Mouse (Mus musculus): ENCODE data around the gene Hist1h2bf.
A peak's percentile ranks its signal among the peaks of the same experiment; 100 is the strongest.
"Not testable (repeated sequence)": the region's sequence is repeated elsewhere in the genome, so short reads cannot be mapped to it uniquely, and the experiment has no call there.

The Hist1h2bf gene

GRCm38 (mm10) chr13:23591206-23591605 lies 17.2 kb upstream of the Hist1h2bf start:
- no peak for DNase-seq (ENCODE audit: low spot score in 2 of 2)

DNA sequence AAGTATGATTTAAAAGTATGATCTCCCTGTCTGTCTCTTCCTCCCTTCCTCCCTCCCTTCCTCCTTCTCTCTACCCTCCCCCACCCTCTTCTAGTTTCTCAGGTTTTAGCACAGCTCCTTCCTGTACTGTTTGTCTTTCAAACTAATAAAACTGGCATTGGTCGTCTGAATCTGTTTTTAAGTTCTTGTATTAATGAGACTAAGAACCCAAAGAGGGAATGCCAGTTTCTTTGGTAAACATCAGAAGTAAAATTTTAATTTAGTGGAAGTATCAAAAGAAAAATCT lies 12.9 kb upstream of the Hist1h2bf start:
- DNase-seq (ENCODE audit: low spot score in 2 of 2) = no peak

DNA sequence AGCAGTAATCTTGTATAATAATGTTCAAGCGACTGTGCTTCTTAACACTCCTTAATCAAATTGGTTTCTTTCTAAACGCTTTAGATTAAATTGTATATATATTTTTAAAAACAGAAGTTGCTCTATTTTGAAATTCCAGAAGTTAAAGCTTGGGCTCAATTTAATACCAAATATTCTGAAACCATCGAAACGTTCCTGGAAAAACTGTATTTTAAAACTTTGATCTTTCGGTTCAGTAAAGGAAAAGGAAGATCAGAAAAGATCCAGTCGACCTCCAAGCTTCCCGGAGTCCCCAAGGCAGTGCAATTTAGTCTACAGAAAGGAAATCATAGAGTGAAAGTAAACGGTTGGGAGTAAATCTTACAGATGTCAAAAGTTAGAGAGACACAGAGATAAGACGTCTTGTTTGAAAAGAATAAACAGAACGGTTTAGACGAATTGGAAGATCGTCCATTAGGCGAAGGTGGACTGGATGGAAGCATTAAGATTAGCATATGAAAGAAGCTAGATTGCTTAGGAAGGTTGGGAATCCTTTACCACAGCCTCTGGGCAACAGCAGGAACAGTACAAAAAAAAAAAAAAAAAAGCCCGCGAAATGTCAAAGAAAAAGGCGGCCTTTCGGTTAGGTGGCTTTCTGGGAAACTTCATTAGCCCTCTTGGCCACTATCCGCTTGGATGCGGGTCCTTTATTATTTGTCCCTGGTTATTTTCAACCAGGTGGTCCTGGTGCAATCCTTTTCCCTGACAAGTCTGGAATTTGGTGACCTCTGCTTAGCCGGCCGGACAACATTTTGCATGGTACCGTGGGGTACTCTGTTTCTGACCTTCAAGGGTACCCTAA lies 12.3 kb upstream of the Hist1h2bf start:
- DNase-seq (ENCODE audit: low spot score in 2 of 2) = no peak

DNA sequence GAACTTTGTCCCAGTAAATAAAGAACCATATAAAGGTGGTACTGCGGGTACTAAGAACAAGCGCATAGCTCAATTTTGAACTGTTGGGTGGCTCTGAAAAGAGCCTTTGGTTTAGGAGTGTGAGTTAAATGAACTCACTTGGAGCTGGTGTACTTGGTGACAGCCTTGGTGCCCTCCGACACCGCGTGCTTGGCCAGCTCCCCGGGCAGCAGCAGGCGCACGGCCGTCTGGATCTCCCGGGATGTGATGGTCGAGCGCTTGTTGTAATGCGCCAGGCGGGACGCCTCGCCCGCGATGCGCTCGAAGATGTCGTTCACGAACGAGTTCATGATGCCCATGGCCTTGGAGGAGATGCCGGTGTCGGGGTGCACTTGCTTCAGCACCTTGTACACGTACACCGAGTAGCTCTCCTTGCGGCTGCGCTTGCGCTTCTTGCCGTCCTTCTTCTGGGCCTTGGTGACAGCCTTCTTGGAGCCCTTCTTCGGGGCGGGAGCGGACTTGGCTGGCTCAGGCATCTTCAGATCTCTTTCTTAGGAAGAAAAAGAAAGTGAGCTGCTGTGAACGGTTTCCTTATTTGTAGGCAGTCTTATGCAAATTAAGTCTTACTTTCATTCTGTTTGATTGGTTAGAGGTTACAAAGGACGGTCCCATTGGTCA lies 11.6 kb upstream of the Hist1h2bf start:
- DNase-seq (ENCODE audit: low spot score in 2 of 2) = peak; percentile 73 to 78

GRCm38 (mm10) chr13:23585029-23585441 lies 11.0 kb upstream of the Hist1h2bf start:
- peak; percentile 75 to 79 for DNase-seq (ENCODE audit: low spot score in 2 of 2)

DNA sequence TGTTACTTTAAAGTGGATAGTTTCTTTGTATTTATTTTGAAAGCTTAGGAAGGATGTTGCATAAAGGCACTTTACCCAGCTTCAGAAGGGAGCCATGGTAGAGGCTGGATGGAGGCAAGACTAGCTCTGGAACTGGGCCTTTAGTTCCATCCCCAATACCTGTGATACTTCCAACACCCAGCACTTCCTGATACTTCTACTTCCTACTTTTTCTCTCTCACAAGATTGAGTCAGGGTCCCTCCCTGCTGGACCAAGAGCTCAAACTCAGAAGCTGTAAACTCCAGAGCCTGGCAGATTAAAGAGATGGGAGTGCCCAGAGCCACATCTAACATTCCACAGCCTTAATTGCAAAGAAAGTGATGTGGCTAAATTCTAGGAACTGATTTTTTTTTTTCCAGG lies 10.3 kb upstream of the Hist1h2bf start:
- DNase-seq (ENCODE audit: low spot score in 2 of 2) = no peak

GRCm38 (mm10) chr13:23583387-23584068 lies 9.5 kb upstream of the Hist1h2bf start:
- no peak for DNase-seq (ENCODE audit: low spot score in 2 of 2)

DNA sequence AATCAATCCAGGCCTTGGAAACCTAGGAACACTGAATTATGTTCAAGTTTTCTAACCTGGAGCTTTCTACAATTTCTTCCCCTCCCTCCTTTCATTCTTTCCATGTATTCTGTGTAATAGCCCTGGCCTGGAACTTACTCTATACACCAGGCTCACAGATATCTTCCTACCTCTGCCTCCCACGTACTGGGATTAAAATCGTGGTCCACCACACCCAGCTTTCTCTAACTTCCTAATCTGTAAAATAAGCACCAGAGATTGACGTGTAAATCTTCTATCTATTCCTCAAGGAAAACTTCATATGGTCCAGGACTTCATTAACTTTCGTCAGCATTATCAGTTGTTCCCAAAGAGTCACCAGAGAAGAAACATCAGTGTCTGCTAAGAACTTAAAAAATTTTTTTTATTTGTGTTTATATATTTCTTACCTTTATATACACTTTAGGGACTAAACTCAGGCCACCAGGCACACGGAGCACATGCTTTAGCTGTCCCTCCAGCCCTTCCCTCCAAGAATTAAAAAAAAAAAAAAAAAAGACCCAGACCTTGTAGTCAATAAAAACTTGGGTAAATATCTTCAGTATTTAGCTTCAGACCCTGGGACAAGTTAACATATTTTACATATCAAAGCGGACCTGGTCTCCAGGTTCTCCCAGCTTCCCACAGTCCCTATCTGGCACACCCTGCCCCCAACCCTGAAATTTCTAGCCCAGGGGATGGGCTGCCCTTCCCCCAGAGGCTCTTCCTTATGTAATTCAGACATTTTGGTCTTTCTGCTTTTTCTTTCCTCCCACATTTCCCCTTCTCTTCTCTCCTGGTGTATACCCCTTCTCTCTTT lies 8.4 kb upstream of the Hist1h2bf start:
- DNase-seq (ENCODE audit: low spot score in 2 of 2) = no peak

DNA sequence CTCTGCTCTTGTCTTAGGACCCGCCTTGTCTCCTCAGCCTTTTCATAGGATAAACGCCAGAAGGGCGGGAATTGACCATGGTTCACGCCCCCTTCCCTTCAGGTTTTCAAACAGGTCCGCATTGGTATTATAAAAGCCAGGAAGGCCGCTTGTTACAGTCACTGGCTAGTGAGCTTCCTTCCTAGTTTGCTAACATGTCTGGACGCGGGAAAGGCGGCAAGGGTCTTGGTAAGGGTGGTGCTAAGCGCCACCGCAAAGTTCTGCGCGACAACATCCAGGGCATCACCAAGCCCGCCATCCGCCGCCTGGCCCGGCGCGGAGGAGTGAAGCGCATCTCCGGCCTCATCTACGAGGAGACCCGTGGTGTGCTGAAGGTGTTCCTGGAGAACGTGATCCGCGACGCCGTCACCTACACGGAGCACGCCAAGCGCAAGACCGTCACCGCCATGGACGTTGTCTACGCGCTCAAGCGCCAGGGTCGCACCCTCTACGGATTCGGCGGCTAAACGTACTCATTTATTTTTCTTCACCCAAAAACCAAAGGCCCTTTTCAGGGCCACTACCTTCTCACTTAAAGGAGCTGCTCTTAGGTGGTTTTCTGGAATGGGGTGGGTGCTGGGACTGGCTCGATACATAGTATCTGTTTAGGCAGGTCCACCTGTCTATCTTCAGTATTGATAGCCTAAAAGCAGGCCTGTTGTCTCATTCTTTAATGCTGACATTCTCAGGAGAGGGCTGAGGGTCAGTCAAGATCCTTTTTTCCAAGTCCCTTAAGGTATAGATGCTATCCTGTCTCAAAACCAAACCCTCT lies 7.6 kb upstream of the Hist1h2bf start, which contains the start of gene Hist1h4d:
Gene Hist1h4d (plus strand): TSS at position 191 of the 811 bp plus-strand sequence.
- DNase-seq (ENCODE audit: low spot score in 2 of 2) = peak; percentile 96

DNA sequence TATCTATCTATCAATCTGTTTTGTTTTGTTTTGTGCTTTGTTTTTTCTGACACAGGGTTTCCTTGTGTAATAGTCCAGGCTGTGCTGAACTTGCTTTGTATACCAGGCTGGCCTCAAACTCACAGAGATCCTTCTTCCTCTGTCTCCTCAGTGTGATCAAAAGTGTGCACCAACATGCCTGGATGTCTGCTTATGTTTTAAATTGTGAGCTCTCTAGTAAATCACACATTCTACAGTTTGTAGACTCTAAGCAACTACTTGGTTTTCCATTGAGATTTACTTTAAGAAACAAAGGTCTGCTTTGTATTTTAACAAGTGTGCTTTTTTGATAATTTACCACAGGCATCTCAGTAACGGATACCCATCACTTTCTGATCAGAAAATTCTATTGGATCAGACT lies 3.8 kb upstream of the Hist1h2bf start:
- no peak for DNase-seq (ENCODE audit: low spot score in 2 of 2)

DNA sequence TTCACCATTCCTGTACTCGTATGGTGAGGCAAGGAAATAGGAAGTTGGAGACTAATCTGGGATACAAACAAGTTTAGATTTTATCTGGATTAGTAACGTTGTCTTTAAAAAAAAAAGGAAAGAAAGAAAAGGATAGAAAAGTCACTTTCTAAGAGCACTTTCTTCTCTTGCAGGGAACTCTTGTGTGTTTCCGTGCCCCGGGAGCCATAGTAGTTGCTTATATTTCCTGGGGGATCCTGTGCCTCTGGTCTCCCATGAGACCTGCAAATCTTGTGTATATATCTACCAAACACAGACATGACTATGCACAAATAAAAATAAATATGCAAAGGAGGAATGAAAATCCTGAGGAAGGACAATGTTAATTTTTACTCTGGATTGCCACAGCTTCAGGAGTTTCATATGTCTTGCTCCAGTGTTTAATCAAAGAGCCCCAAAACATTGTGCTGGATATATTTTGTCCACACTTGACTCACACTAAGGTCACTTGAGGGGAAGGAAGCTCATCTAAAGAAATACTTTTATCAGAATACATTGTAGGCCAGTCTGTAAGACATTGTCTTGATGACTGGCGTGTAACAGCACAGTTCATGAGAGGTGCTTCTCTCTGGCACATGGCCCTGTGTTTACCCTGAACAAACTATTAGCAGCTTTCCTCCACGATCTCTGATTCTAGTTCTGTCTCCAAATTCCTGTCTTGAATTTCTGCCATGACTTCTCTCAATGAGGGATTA lies 3.1 kb upstream of the Hist1h2bf start:
- DNase-seq (ENCODE audit: low spot score in 2 of 2) = no peak

- no peak for DNase-seq (ENCODE audit: low spot score in 2 of 2)
These were observed 2.4 kb upstream of the Hist1h2bf start for GRCm38 (mm10) chr13:23576351-23576881.

DNA sequence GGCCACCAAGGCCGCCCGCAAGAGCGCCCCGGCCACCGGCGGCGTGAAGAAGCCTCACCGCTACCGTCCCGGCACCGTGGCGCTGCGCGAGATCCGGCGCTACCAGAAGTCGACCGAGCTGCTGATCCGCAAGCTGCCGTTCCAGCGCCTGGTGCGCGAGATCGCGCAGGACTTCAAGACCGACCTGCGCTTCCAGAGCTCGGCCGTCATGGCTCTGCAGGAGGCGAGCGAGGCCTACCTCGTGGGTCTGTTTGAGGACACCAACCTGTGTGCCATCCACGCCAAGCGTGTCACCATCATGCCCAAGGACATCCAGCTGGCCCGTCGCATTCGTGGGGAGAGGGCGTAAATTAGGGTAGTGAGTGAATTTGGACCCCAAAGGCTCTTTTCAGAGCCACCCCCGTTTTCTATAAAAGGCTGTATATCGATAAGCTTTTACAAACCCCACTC lies 1.9 kb upstream of the Hist1h2bf start:
- not testable (repeated sequence) for DNase-seq (ENCODE audit: low spot score in 2 of 2)

DNA sequence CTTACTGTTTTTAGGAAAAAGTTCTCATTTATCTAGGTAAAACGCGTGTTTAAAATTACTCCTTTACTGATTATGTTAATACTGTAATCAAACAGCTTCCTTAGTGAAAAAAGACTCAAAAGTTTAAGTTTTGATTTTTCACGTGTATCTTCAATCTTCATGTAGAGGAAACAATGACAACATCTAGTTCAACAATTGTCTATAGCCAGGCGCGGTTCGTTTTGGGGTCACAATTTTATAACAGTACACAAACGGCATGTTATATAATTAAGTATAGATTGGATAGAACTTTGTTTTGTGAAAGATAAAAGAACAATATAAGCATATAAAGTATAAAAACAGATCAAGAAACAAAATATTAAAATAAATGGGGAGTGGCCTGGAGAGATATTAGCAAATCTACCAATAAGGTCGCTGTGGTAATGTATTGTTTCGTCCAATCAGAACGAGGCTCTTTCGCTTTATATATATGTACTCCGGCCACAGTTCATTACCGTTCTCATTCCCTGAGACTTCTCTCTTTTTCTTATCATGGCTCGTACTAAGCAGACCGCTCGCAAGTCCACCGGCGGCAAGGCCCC lies 1.4 kb upstream of the Hist1h2bf start, which contains the start of gene Hist1h3d:
Gene Hist1h3d (plus strand): TSS at position 493 of the 581 bp plus-strand sequence.
- DNase-seq (ENCODE audit: low spot score in 2 of 2) = peak in 1 of 2 experiments; percentile 70

DNA sequence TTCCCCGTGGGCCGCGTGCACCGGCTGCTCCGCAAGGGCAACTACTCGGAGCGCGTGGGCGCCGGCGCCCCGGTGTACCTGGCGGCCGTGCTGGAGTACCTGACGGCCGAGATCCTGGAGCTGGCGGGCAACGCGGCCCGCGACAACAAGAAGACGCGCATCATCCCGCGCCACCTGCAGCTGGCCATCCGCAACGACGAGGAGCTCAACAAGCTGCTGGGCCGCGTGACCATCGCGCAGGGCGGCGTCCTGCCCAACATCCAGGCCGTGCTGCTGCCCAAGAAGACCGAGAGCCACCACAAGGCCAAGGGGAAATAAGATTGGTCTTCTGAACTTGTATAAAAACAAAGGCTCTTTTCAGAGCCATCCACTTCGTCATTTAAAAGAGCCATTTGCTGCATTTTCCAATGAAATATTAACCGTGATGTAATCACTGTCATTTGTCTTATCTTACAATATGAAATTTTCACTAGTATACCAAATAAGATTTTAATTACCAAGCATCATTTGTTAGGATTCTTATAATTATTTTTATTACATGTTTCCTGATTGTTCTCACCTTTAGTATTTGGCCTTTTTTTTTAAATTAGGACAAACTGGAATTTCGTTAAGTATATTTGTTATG lies 662 bp upstream of the Hist1h2bf start:
- DNase-seq (ENCODE audit: low spot score in 2 of 2) = not testable (repeated sequence)

- not testable (repeated sequence) for DNase-seq (ENCODE audit: low spot score in 2 of 2)
These were observed 730 bp downstream of the Hist1h2bf start for GRCm38 (mm10) chr13:23573034-23573897.

DNA sequence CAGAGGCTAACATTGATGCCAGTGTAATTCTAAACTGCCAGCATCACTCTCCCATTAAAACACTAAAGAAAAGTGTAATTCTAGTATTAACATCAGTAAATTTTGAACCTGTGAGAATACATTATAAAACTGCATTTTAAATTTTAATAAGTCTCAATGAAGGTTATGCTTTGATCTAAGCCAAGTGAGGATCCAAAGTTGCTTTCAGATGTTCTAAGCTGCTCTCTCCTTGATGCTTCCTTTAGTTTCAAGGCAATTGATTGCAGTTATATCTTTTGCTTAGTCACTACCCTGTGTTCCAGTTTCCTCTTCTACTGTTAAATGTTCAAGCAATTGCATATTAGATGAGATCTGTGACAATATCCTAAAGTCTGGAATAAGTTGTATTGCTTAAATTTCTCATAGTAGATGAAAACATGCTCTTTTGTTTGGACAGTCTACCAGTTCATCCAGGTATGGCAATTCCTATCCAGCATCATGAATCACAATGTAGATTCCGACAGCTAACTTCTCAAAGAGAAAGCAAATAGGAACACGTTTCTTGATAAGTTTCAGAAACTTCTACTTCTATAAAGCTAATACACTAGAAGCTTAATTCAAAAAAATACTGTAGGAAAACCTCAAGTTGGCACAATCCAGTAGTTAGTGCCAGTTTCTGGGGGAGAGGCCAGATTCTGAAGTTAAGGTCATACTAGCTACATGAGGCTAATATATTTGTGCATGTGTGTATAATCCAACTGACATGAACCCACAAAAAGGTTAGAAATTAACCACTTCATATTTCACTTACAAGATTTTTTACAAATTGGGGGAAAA lies 1.6 kb downstream of the Hist1h2bf start:
- no peak for DNase-seq (ENCODE audit: low spot score in 2 of 2)
